Mouse (Mus musculus) C2C12 (cell line): ENCODE data around the gene Nav2. TPM values are rescaled to one million over a fixed set of nuclear protein-coding genes. Genes with fewer than 3 reads are reported as not detected.

Experiments
- H3K27me3 ChIP-seq: one replicate; pipeline ENCODE4 v1.6.1; 2011; ENCODE audit not compliant: control insufficient read depth, insufficient read depth, insufficient read length
- H3K36me3 ChIP-seq: one replicate; pipeline ENCODE4 v1.6.1; 2011; ENCODE audit not compliant: control insufficient read depth, insufficient read depth
- H3K4me3 ChIP-seq: one replicate; pipeline ENCODE4 v1.5.1; 2011; ENCODE audit warnings: mild to moderate bottlenecking, control low read depth; ENCODE audit not compliant: poor library complexity, insufficient read depth, severe bottlenecking
- H3K79me2 ChIP-seq: one replicate; pipeline ENCODE4 v1.6.1; 2011; ENCODE audit not compliant: control insufficient read depth, insufficient read depth
- H3K79me3 ChIP-seq: one replicate; pipeline ENCODE4 v1.6.1; 2011; ENCODE audit warnings: low read depth, control low read depth
- H3ac ChIP-seq: one replicate; pipeline ENCODE3; 2011; ENCODE audit warnings: low read depth; ENCODE audit not compliant: control insufficient read depth, insufficient read length
- CEBPB ChIP-seq: IDR thresholded peaks from one replicate; pipeline ENCODE4 v1.6.1; 2011; ENCODE audit warnings: low read depth, mild to moderate bottlenecking, control low read depth, moderate library complexity
- CTCF ChIP-seq: IDR thresholded peaks from one replicate; pipeline ENCODE4 v1.5.1; 2011; ENCODE audit not compliant: control insufficient read depth, insufficient read depth, insufficient read length
- FOSL1 ChIP-seq: IDR thresholded peaks from one replicate; pipeline ENCODE4 v1.8.0; 2011; ENCODE audit warnings: mild to moderate bottlenecking, low read length; ENCODE audit not compliant: poor library complexity, insufficient read depth, severe bottlenecking
- MAX ChIP-seq: IDR thresholded peaks from one replicate; pipeline ENCODE4 v1.6.1; 2011; ENCODE audit warnings: mild to moderate bottlenecking, control low read depth
- MYOD1 ChIP-seq: IDR thresholded peaks from one replicate; pipeline ENCODE4 v1.6.1; 2011; ENCODE audit warnings: low read depth; ENCODE audit not compliant: control insufficient read depth, insufficient read length
- MYOG ChIP-seq: IDR thresholded peaks from one replicate; pipeline ENCODE4 v1.6.1; 2011; ENCODE audit not compliant: control insufficient read depth, insufficient read length; ENCODE audit errors: extremely low read depth
- USF1 ChIP-seq: IDR thresholded peaks from one replicate; pipeline ENCODE4 v1.6.1; 2011; ENCODE audit warnings: low read depth, mild to moderate bottlenecking, control low read depth, moderate library complexity
- polyA plus RNA-seq: library from polyadenylated mRNA; unstranded; fragments of >200 nt; fragmentation: generic; extraction: Trizol; gene quantifications from one replicate; pipeline ENCODE4 v1.2.1, GENCODE M21; 2012; ENCODE audit warnings: missing spikeins

The Nav2 gene
- polyA plus RNA-seq, 1 experiment, result 4.7 TPM

- no peak overlapping the region for H3K4me3 ChIP-seq
- no peaks in the 10 kb centered on the region for H3K79me2 ChIP-seq
- peaks cover 4% of the 10 kb centered on the region for H3K36me3 ChIP-seq
- no peak for TF ChIP-seq MAX
- no peak for TF ChIP-seq CEBPB
- no peak for TF ChIP-seq FOSL1
- TF ChIP-seq CTCF, result no peak
- TF ChIP-seq MYOD1, result no peak
- no peak for TF ChIP-seq USF1
- TF ChIP-seq MYOG, result no peak
- no peaks in the 10 kb centered on the region for H3K27me3 ChIP-seq
- H3ac ChIP-seq, result no peak overlapping the region
- H3K79me3 ChIP-seq, result no peaks in the 10 kb centered on the region
These were observed 528.0 kb downstream of the Nav2 start for GRCm38 (mm10) chr7:49436492-49436891.

DNA sequence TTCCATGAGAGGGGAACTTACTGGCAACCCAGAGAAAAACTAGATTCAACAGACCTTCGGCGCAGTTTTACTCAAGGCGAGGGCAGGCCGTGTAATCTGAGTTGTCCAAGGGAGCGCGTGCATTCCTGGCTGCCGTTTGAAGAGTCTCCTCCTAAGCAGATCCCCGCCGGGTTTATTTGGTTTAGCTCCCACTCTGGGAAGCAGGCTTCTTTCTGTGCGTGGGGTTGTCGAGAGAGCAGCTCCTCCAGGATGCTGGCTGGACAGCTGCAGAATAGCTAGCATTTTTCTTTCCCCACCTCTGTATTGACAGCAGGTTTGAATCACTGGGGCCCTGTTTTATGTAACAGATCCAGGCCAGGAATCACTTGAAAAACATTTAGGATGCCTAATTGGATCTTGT, 529.4 kb downstream of the Nav2 start:
- Histone ChIP-seq H3K36me3 (no peaks in the 10 kb centered on the region), H3K79me3 (no peaks in the 10 kb centered on the region), H3K27me3 (no peaks in the 10 kb centered on the region), H3K79me2 (no peaks in the 10 kb centered on the region), H3ac (no peak overlapping the region), H3K4me3 (no peak overlapping the region)
- no peak for TF ChIP-seq MYOG
- no peak for TF ChIP-seq MAX
- no peak for TF ChIP-seq MYOD1
- TF ChIP-seq CEBPB, result no peak
- no peak for TF ChIP-seq USF1
- TF ChIP-seq FOSL1, result no peak
- TF ChIP-seq CTCF, result no peak

DNA sequence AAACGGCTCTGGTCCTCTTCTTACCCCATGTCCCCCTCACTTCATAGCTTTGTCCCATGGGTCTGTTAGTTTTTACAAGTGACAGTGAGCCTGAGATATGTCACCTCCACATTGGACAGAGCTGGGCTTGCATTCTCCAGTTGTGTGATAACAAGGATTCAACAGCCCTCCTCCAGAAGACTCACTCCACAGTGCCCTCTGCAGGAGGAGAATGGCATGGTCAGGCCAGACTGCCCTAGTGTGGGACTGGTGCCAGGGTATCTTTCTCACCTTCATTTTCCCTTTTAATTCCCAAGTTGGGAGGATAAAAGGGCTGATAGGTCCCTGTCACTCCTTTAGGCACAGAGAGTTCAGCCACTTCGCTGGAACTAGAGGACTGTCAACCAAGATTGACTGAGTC, 530.6 kb downstream of the Nav2 start:
- Histone ChIP-seq H3K79me2 (no peaks in the 10 kb centered on the region), H3ac (no peak overlapping the region), H3K27me3 (no peaks in the 10 kb centered on the region), H3K36me3 (no peaks in the 10 kb centered on the region), H3K79me3 (no peaks in the 10 kb centered on the region), H3K4me3 (no peak overlapping the region)
- TF ChIP-seq MYOD1 (no peak), CEBPB (no peak), USF1 (no peak), MYOG (no peak), FOSL1 (no peak), MAX (no peak), CTCF (no peak)

DNA sequence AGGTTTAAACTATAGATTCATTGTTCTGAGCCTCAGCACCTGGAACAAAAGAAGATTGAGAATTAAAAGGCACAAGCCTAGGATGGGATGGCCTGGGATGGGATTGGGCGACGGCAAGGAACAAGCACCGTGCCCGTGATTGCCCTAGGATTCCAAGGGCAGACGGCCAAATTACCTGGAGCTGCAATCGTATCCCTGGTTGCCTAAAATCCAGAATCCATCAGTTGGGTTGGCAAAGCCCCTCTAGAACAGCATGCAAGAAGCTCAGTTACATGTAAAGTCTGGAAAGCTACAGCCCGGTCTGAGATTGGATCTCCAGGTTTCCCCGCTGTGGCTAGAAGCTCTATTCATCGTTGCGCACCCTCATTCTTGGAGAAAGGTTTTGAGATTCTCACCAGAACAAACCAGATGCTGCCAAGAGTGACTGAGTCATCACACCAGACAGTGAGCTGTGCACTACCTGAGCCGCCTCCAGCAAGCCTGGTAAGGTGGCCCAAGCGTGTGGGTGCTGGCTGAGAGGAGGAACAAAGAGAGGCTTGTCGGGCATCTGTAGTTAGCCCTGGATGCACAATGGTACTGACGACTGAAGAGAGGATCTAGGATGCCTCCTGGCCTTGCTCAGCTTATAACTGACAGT, 531.9 kb downstream of the Nav2 start:
- H3K79me2 ChIP-seq, result no peaks in the 10 kb centered on the region
- H3K27me3 ChIP-seq, result no peaks in the 10 kb centered on the region
- no peaks in the 10 kb centered on the region for H3K79me3 ChIP-seq
- H3ac ChIP-seq, result no peak overlapping the region
- TF ChIP-seq FOSL1, result no peak
- no peak for TF ChIP-seq USF1
- no peak for TF ChIP-seq MYOD1
- TF ChIP-seq MAX, result no peak
- TF ChIP-seq CEBPB, result no peak
- no peak for TF ChIP-seq CTCF
- TF ChIP-seq MYOG, result no peak
- H3K36me3 ChIP-seq, result no peaks in the 10 kb centered on the region
- no peak overlapping the region for H3K4me3 ChIP-seq

GRCm38 (mm10) chr7:49442174-49442573, 533.7 kb downstream of the Nav2 start:
- Histone ChIP-seq H3K79me2 (no peaks in the 10 kb centered on the region), H3K36me3 (no peaks in the 10 kb centered on the region)

More at GRCm38 (mm10) chr7:49442174-49442573, 533.7 kb downstream of the Nav2 start:
- no peaks in the 10 kb centered on the region for H3K27me3 ChIP-seq
- TF ChIP-seq MYOD1 (no peak), CEBPB (no peak), MYOG (no peak), FOSL1 (no peak), USF1 (no peak), CTCF (no peak), MAX (no peak)
- no peak overlapping the region for H3ac ChIP-seq
- H3K4me3 ChIP-seq, result no peak overlapping the region
- no peaks in the 10 kb centered on the region for H3K79me3 ChIP-seq
